Mouse (Mus musculus) stomach, postnatal 0 days (tissue): ENCODE results near the gene Mier2.

Experiments used
- CTCF ChIP-seq: IDR thresholded peaks from 2 replicates; pipeline ENCODE4 v1.5.1; 2016; ENCODE audit warnings: antibody characterized with exemption, low read depth, mild to moderate bottlenecking, moderate library complexity
- EP300 ChIP-seq: optimal IDR thresholded peaks from 2 replicates; pipeline ENCODE3; 2016; ENCODE audit warnings: antibody characterized with exemption

DNA sequence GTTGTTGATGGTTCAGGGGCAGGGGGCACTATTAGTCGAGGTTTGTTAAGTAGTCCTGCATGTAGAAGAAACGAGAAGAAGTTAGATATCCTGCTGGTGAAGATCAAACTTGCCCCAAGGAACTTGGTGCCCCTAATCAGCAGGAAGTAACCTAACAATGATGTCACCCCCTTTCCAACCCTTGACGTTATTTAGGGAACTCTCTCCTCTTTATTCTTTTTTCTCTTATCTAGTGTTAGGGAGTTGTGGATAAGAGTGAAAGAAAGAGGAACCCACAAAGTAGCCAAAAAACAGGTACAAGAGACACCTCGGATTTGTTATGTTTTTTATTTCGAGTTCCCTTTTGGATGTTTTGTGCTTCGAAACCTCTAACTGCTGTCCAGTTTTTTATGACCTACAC, 39.1 kb upstream of the Mier2 start:
- TF ChIP-seq CTCF = no peak
- TF ChIP-seq EP300 = no peak
